Mouse (Mus musculus) megakaryocyte, embryonic 14.5 days (primary cell): ENCODE measurements around the gene Obscn.

Experiments
- FLI1 ChIP-seq: IDR thresholded peaks from 2 replicates; pipeline ENCODE4 v1.6.1; 2012; ENCODE audit warnings: low read length, inconsistent platforms, mixed read lengths
- GATA1 ChIP-seq: IDR thresholded peaks from 3 replicates; pipeline ENCODE4 v1.6.1; 2012; ENCODE audit warnings: mixed read lengths, low read length, inconsistent platforms, borderline replicate concordance

DNA sequence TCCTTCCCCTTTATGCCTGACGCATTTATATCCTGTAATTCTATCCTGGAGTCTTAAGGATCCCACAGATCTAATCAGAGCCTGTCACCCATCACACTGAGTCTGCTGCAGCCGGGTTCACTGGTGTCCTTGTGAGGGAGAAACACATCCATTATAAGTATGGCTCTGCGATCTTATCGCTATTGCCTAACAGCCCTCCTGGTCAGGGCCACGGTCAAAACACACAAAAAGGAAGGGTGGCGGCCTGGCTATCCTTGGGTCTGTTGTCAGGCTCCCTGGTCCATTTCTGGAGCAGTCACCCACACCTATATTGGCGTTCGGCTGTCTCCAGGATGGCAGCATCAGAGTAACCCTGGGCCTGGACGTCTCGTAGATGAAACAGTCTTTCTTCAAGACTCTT lies 48.6 kb downstream of the Obscn start:
- TF ChIP-seq GATA1 = no peak
- no peak for TF ChIP-seq FLI1
